Mouse (Mus musculus) Patski (cell line): ENCODE measurements around the gene Slc25a33. TPM values are rescaled to one million over a fixed set of nuclear protein-coding genes. Genes with fewer than 3 reads are reported as not detected.

Source experiments
- ATAC-seq: fragments of 100-300 bp; one replicate; pipeline ENCODE4 v1.8.0; 2021
- CTCF ChIA-PET: fragments of 350-600 bp; sonication (Branson Sonifier 250); formaldehyde crosslinking; loops from one replicate; lab custom pipeline; 2022; ENCODE audit warnings: inconsistent platforms; lab: Charles Lee
- POLR2A ChIA-PET: fragments of 350-600 bp; sonication (Branson Sonifier 250); formaldehyde crosslinking; loops from one replicate; lab custom pipeline; 2022; ENCODE audit warnings: antibody characterized with exemption, inconsistent platforms; lab: Charles Lee
- DNase-seq: peaks from one replicate; pipeline ENCODE4 v3.0.0-alpha.2; 2011; ENCODE audit warnings: low read depth, low spot score
- H3K27me3 ChIP-seq: fragments of 371-371 bp; one replicate; pipeline ENCODE4 v1.5.1; 2021
- CTCF ChIP-seq: fragments of 100-300 bp; IDR thresholded peaks from one replicate; pipeline ENCODE4 v1.5.1; 2021
- in situ Hi-C: fragments of 300-500 bp; cut with MboI; formaldehyde crosslinking; loops from 3 replicates; pipeline ENCODE4 v1.11.1; 2018; ENCODE audit warnings: low pct_unique_long_range_greater_than_20kb, mixed read lengths
- polyA plus RNA-seq: library from polyadenylated mRNA; unstranded; gene quantifications from one replicate; pipeline ENCODE4 v1.2.3, GENCODE M21; 2021

The Slc25a33 gene
- polyA plus RNA-seq, 1 experiment from 2014 or later, result 23.3 TPM

DNA sequence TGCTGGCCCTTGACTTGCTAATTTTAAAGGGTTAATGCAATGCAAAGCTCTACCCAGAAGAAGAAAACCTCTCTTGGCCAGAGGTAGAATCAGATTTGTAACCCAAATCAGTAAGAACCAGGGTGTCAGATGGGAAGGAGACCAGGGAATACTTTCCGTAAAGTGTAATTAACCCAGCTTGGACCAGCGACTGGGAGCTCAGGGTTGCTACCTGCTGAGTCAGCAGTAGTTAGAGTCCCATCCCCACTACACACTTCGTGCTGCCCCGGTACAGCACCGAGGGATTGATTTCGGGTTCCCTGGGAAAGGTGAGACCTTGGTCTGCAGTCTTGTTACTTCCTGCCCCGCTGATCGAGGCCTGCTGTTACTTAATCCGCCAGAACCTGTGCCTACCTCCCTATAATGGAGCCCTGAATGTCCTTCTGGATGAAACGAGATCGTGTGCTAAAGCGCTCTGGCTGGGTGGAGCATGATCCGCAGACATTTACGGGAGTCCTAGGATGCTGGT is 34.0 kb upstream of the Slc25a33 start:
- ChIA-PET POLR2A (no interaction called here), CTCF (interaction anchor here (1.1 to 5.6 kb wide), 2 partner anchors 11 to 149 kb away, joined by 3 to 33 read pairs; partner anchors contain the start of gene Spsb1)
- in situ Hi-C loops, result no loop called here
- no peaks in the 10 kb centered on the region for H3K27me3 ChIP-seq
- TF ChIP-seq CTCF, result no peak
- ATAC-seq (no peak), DNase-seq (no peak)

DNA sequence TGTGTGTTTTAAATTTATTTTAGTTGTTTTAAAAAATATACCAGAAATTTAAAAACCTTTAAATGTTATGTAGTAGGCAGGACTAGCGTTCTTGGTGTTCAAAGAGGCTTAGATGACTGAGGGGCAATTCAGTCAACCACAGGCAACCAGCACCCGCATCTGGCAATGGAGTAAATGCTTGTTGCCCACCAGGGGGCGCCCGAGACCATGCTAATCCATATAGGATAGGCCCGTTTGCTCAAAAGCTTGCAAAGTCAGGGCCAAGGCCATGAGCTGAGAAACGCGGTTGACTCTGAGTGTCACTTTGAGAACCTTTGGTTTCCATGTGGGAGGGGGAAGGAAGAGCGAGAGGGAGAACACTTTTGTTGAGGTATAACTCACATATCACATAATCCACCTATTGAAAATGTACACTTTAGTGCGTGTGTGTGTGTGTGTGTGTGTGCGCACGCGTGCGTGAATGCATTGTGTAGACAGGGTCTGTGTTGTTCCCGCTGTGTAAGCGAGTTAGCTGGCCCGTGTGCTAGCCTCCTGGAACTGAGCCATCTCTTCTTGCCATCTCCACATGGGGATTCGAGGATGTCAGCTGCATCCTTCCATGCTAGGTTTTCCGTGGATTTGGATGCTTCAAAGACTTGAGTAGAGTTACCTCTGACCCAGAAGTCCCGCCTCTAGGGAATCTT is 32.8 kb upstream of the Slc25a33 start:
- no peak for ATAC-seq
- POLR2A ChIA-PET, result no interaction called here
- in situ Hi-C loops, result no loop called here
- H3K27me3 ChIP-seq, result no peaks in the 10 kb centered on the region
- no peak for TF ChIP-seq CTCF
- no peak for DNase-seq
- CTCF ChIA-PET, result interaction anchor here (0.8 to 5.6 kb wide), 6 partner anchors 12 to 174 kb away, joined by 3 to 33 read pairs (median 4); partner anchors contain the start of genes Slc25a33 and Spsb1

DNA sequence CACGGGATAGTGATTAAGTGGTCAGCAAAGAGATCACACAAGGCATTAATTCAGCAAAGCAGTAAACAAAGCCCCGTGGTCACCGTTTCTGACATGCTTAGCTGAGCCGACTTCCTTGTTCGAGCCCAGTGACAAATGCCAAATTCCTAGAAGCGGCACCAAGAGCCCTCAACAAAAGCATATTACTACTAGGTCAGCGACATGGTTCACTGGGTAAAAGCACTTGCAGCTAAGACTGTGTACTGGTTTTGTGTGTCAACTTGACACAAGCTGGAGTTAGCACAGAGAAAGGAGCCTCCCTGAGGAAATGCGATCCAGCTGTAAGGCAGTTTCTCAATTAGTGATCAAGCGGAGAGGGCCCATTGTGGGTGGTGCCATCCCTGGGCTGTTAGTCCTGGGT is 28.2 kb upstream of the Slc25a33 start:
- H3K27me3 ChIP-seq, result no peaks in the 10 kb centered on the region
- DNase-seq, result no peak
- ATAC-seq, result no peak
- in situ Hi-C loops, result loop anchor here (5.0 kb wide), 3 partner anchors 50 to 300 kb away; partner anchors contain the start of gene Spsb1
- TF ChIP-seq CTCF, result no peak
- CTCF ChIA-PET, result interaction anchor here (1.1 to 2.0 kb wide), 3 partner anchors 10 to 156 kb away, joined by 3 to 4 read pairs (median 4); no protein-coding TSS in a partner anchor
- POLR2A ChIA-PET, result interaction anchor here (1.6 kb wide), 1 partner anchor 24 kb away, joined by 3 read pairs; no protein-coding TSS in a partner anchor

- POLR2A ChIA-PET, result no interaction called here
These were observed 26.5 kb upstream of the Slc25a33 start for GRCm38 (mm10) chr4:149800576-149800975.

DNA sequence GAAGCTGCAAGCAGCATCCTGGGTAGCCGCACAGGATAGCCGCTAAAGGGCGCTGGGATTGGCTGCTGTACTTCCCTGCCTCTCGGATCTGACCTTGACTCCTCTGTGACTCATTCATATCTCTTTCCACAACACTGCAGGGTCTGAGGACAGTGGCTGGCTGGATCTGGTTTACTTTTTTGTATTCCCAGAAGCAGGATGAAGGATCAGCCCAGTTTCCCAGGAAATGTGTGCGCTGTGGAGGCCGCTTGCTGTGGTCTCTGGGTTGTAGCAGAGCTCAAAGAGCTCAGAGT is 26.0 kb upstream of the Slc25a33 start:
- ATAC-seq, result no peak
- POLR2A ChIA-PET, result no interaction called here
- no peak for DNase-seq
- CTCF ChIA-PET, result interaction anchor here (0.9 to 1.5 kb wide), 3 partner anchors 16 to 48 kb away, joined by 3 to 7 read pairs (median 5); no protein-coding TSS in a partner anchor
- no peak for TF ChIP-seq CTCF
- in situ Hi-C loops, result loop anchor here (5.0 kb wide), 3 partner anchors 48 to 302 kb away; partner anchors contain the start of gene Spsb1
- H3K27me3 ChIP-seq, result no peaks in the 10 kb centered on the region

More at GRCm38 (mm10) chr4:149800576-149800975, 26.5 kb upstream of the Slc25a33 start:
- no peak for TF ChIP-seq CTCF
- ATAC-seq, result no peak
- CTCF ChIA-PET, result interaction anchor here (0.9 to 1.5 kb wide), 2 partner anchors 25 to 48 kb away, joined by 3 to 7 read pairs; no protein-coding TSS in a partner anchor
- H3K27me3 ChIP-seq, result no peaks in the 10 kb centered on the region
- in situ Hi-C loops, result loop anchor here (5.0 kb wide), 3 partner anchors 48 to 302 kb away; partner anchors contain the start of gene Spsb1
- DNase-seq, result no peak

DNA sequence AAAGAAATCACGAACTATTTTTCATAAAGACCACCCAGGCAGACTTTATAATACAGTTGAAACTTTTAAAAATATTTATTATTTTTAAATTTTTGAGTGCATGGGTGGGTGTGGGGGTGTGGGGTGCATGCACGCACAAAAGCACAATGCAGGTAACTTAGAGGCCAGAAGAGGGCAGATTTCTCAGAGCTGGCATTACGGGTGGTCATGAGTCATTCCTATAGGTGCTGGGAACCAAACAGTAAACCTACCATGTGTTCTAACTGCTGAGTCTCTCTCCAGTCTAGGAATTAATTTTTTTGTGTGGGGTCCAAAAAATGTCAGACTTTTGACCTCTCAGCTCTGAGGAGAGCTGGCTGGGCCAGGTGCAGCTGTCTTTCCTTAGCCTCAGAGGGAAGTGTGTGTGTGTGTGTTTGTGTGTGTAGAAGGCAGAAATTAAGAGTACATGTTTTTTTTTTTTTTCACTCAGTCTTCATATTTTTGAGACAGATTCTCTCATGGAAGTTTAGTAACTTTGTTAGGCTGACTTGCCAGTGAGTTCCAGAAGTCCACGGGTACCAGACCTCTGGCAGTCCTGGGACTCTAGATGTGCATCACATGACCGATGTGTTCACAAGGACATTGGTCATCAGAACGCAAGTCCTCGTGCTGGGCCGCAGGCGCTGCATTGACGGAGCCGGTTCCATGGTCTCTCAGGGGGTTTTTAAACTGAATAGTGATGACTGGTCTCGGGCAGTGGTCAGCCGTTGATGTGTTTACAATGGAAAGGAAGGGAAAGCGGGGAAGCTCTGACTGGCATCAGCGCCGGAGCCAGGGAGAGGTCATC is 25.5 kb upstream of the Slc25a33 start:
- DNase-seq (no peak), ATAC-seq (no peak)
- no peaks in the 10 kb centered on the region for H3K27me3 ChIP-seq
- no peak for TF ChIP-seq CTCF
- in situ Hi-C loops, result loop anchor here (5.0 kb wide), 3 partner anchors 47 to 303 kb away; partner anchors contain the start of gene Spsb1
- CTCF ChIA-PET, result interaction anchor here (0.9 to 1.5 kb wide), 4 partner anchors 15 to 47 kb away, joined by 3 to 7 read pairs (median 4); no protein-coding TSS in a partner anchor
- POLR2A ChIA-PET, result no interaction called here

GRCm38 (mm10) chr4:149798684-149799309 is 24.7 kb upstream of the Slc25a33 start:
- ATAC-seq, result no peak
- no peak for TF ChIP-seq CTCF
- DNase-seq, result no peak
- ChIA-PET POLR2A (interaction anchor here (0.8 kb wide), 1 partner anchor 9 kb away, joined by 3 read pairs; no protein-coding TSS in a partner anchor), CTCF (interaction anchor here (1.1 to 1.5 kb wide), 2 partner anchors 14 to 37 kb away, joined by 3 to 5 read pairs; no protein-coding TSS in a partner anchor)
- H3K27me3 ChIP-seq, result no peaks in the 10 kb centered on the region
- in situ Hi-C loops, result no loop called here

- TF ChIP-seq CTCF, result no peak
- ChIA-PET CTCF (no interaction called here), POLR2A (interaction anchor here (0.8 kb wide), 1 partner anchor 8 kb away, joined by 3 read pairs; no protein-coding TSS in a partner anchor)
- DNase-seq, result no peak
- in situ Hi-C loops, result no loop called here
- H3K27me3 ChIP-seq, result no peaks in the 10 kb centered on the region
- ATAC-seq, result no peak
These were observed 24.0 kb upstream of the Slc25a33 start for GRCm38 (mm10) chr4:149798116-149798515.

GRCm38 (mm10) chr4:149797220-149797610 is 23.1 kb upstream of the Slc25a33 start:
- CTCF ChIA-PET, result interaction anchor here (1.2 to 1.4 kb wide), 3 partner anchors 25 to 161 kb away, joined by 3 to 4 read pairs (median 3); no protein-coding TSS in a partner anchor
- no peak for TF ChIP-seq CTCF

More at GRCm38 (mm10) chr4:149797220-149797610, 23.1 kb upstream of the Slc25a33 start:
- in situ Hi-C loops, result no loop called here
- ATAC-seq (no peak), DNase-seq (no peak)
- POLR2A ChIA-PET, result interaction anchor here (0.5 kb wide), 1 partner anchor 156 kb away, joined by 4 read pairs; no protein-coding TSS in a partner anchor
- no peaks in the 10 kb centered on the region for H3K27me3 ChIP-seq
